In genomic region chr14:71334022-71334421, GRCm38 (mm10) we compare ENCODE assay signal across 26 mouse cellular contexts.
"Had no signal": no experiment of that assay in that cellular context is flagged by ENCODE, and none has a peak within 500 bp of the region (broad histone marks: within the 10 kb centered on the region; RNA-seq: fewer than 3 reads in every experiment).

No protein-coding gene starts in this region.

- DNase-seq: gastrocnemius, adult 2 months; gastrocnemius, postnatal 10 days; gastrocnemius, postnatal 25 days; heart, adult 2 months; heart, postnatal 10 days; heart, postnatal 4 days; kidney, adult 11 months; kidney, adult 2 months; kidney, postnatal 10 days; kidney, postnatal 25 days; kidney, postnatal 4 days; layer of hippocampus, postnatal 36 days; liver; liver, embryonic 13.5 days had no signal

- H3K4me2 ChIP-seq: heart, embryonic 11.5 days; hindbrain, embryonic 12.5 days; hindbrain, embryonic 14.5 days; limb, embryonic 12.5 days; liver, embryonic 11.5 days; liver, embryonic 13.5 days; liver, embryonic 15.5 days had no signal

- H3K9ac ChIP-seq: hindbrain, embryonic 12.5 days; hindbrain, embryonic 14.5 days; limb, embryonic 12.5 days; liver, embryonic 13.5 days; liver, embryonic 15.5 days had no signal

- H3K4me3 ChIP-seq: gastrocnemius, adult 2 months; heart, adult 2 months; hindbrain, embryonic 10.5 days; hindbrain, embryonic 12.5 days; layer of hippocampus, adult 2 months; left cerebral cortex, adult 2 months; limb, embryonic 10.5 days; limb, embryonic 12.5 days; liver, embryonic 13.5 days; liver, embryonic 15.5 days had no signal

- H3K4me1 ChIP-seq: hindbrain, embryonic 10.5 days; hindbrain, embryonic 12.5 days; liver, embryonic 13.5 days; liver, embryonic 15.5 days had no signal

- H3K27ac ChIP-seq: gastrocnemius, adult 2 months; heart, adult 2 months; hindbrain, embryonic 10.5 days; hindbrain, embryonic 12.5 days; hindbrain, embryonic 14.5 days; layer of hippocampus, adult 2 months; left cerebral cortex, adult 2 months; limb, embryonic 10.5 days; limb, embryonic 12.5 days; liver, embryonic 13.5 days; liver, embryonic 15.5 days had no signal

- H3K27me3 ChIP-seq: hindbrain, embryonic 12.5 days; limb, embryonic 12.5 days; liver, embryonic 13.5 days; liver, embryonic 15.5 days had no signal

- H3K36me3 ChIP-seq: hindbrain, embryonic 10.5 days; hindbrain, embryonic 12.5 days; limb, embryonic 10.5 days; limb, embryonic 12.5 days; liver, embryonic 13.5 days; liver, embryonic 15.5 days had no signal

- ATAC-seq: hindbrain, embryonic 16.5 days; intestine, embryonic 16.5 days had no signal

- H3K9me3 ChIP-seq: hindbrain, embryonic 10.5 days; hindbrain, embryonic 12.5 days; limb, embryonic 10.5 days; limb, embryonic 12.5 days; liver, embryonic 13.5 days; liver, embryonic 15.5 days had no signal
